Mouse (Mus musculus): ENCODE data around the gene Glt6d1. TPM values are rescaled to one million over a fixed set of nuclear protein-coding genes. Genes with fewer than 3 reads are reported as not detected.
A peak's percentile ranks its signal among the peaks of the same experiment; 100 is the strongest.
"Not testable (repeated sequence)": the region's sequence is repeated elsewhere in the genome, so short reads cannot be mapped to it uniquely, and the experiment has no call there.

Gene Glt6d1
- total RNA-seq (2021) = not detected

- intact Hi-C loops (cut with DNase I); DNase-seq (ENCODE audit: low spot score in 2 of 2): not testable (repeated sequence)
These were observed at the start of gene Glt6d1 for GRCm38 (mm10) chr2:25815748-25816147. Gene Glt6d1, minus strand, starts transcription at chr2:25815848.

GRCm38 (mm10) chr2:25865412-25865811 lies 49.8 kb upstream of the Glt6d1 start:
- peak; percentile 73 to 92 for DNase-seq (ENCODE audit: low spot score in 2 of 2)
- intact Hi-C loops (cut with DNase I) = loop anchor here (1.0 to 10.0 kb wide), 2 partner anchors 48 to 279 kb away; no protein-coding TSS in a partner anchor

- DNase-seq (ENCODE audit: low spot score in 2 of 2) = no peak
- intact Hi-C loops (cut with DNase I) = loop anchor here (10.0 kb wide), 1 partner anchor 281 kb away; no protein-coding TSS in a partner anchor
These were observed 48.6 kb upstream of the Glt6d1 start for GRCm38 (mm10) chr2:25864230-25864629.

GRCm38 (mm10) chr2:25863337-25864131 lies 47.9 kb upstream of the Glt6d1 start, which contains the start of gene Kcnt1:
Gene Kcnt1, plus strand, starts transcription at chr2:25863734.
- peak; percentile 47 to 74 for DNase-seq (ENCODE audit: low spot score in 2 of 2)
- intact Hi-C loops (cut with DNase I) = loop anchor here (1.0 to 10.0 kb wide), 2 partner anchors 120 to 281 kb away; partner anchors contain the start of gene Camsap1

- intact Hi-C loops (cut with DNase I) = loop anchor here (1.0 to 10.0 kb wide), 2 partner anchors 121 to 282 kb away; partner anchors contain the start of gene Camsap1
- DNase-seq (ENCODE audit: low spot score in 2 of 2) = peak; percentile 26 to 72
These were observed 47.1 kb upstream of the Glt6d1 start for GRCm38 (mm10) chr2:25862696-25863270.

- intact Hi-C loops (cut with DNase I) = loop anchor here (10.0 kb wide), 1 partner anchor 283 kb away; no protein-coding TSS in a partner anchor
- DNase-seq (ENCODE audit: low spot score in 2 of 2) = no peak
These were observed 46.4 kb upstream of the Glt6d1 start for GRCm38 (mm10) chr2:25862038-25862437.

GRCm38 (mm10) chr2:25859891-25860290 lies 44.2 kb upstream of the Glt6d1 start:
- intact Hi-C loops (cut with DNase I) = loop anchor here (10.0 kb wide), 1 partner anchor 285 kb away; no protein-coding TSS in a partner anchor
- no peak for DNase-seq (ENCODE audit: low spot score in 2 of 2)

- DNase-seq (ENCODE audit: low spot score in 2 of 2) = no peak
- intact Hi-C loops (cut with DNase I) = no loop called here
These were observed 38.4 kb upstream of the Glt6d1 start for GRCm38 (mm10) chr2:25853998-25854397.

- intact Hi-C loops (cut with DNase I) = no loop called here
- DNase-seq (ENCODE audit: low spot score in 2 of 2) = peak; percentile 73 to 76
These were observed 37.0 kb upstream of the Glt6d1 start for GRCm38 (mm10) chr2:25852626-25853025.

- intact Hi-C loops (cut with DNase I) = loop anchor here (1.0 kb wide), 1 partner anchor 63 kb away; no protein-coding TSS in a partner anchor
- peak in 1 of 2 experiments; percentile 40 for DNase-seq (ENCODE audit: low spot score in 2 of 2)
These were observed 34.7 kb upstream of the Glt6d1 start for GRCm38 (mm10) chr2:25850330-25850729.

- no peak for DNase-seq (ENCODE audit: low spot score in 2 of 2)
These were observed 31.6 kb upstream of the Glt6d1 start, which contains the start of gene Sohlh1 for GRCm38 (mm10) chr2:25847226-25847625. Gene Sohlh1, minus strand, starts transcription at chr2:25847248.

GRCm38 (mm10) chr2:25846516-25846915 lies 30.9 kb upstream of the Glt6d1 start:
- intact Hi-C loops (cut with DNase I) = loop anchor here (10.0 kb wide), 1 partner anchor 158 kb away; no protein-coding TSS in a partner anchor
- DNase-seq (ENCODE audit: low spot score in 2 of 2) = no peak

More at GRCm38 (mm10) chr2:25847226-25847625, 31.6 kb upstream of the Glt6d1 start, which contains the start of gene Sohlh1:
- intact Hi-C loops (cut with DNase I) = loop anchor here (10.0 kb wide), 1 partner anchor 158 kb away; no protein-coding TSS in a partner anchor

GRCm38 (mm10) chr2:25844097-25844496 lies 28.4 kb upstream of the Glt6d1 start:
- intact Hi-C loops (cut with DNase I) = loop anchor here (10.0 kb wide), 1 partner anchor 161 kb away; no protein-coding TSS in a partner anchor
- no peak for DNase-seq (ENCODE audit: low spot score in 2 of 2)

- DNase-seq (ENCODE audit: low spot score in 2 of 2) = peak; percentile 26 to 63
- intact Hi-C loops (cut with DNase I) = loop anchor here (10.0 kb wide), 1 partner anchor 162 kb away; no protein-coding TSS in a partner anchor
These were observed 27.1 kb upstream of the Glt6d1 start for GRCm38 (mm10) chr2:25842758-25843157.

- intact Hi-C loops (cut with DNase I) = loop anchor here (10.0 kb wide), 1 partner anchor 163 kb away; no protein-coding TSS in a partner anchor
- DNase-seq (ENCODE audit: low spot score in 2 of 2) = peak in 1 of 2 experiments; percentile 61
These were observed 26.5 kb upstream of the Glt6d1 start for GRCm38 (mm10) chr2:25842161-25842560.

- intact Hi-C loops (cut with DNase I) = loop anchor here (5.0 kb wide), 2 partner anchors 76 to 306 kb away; no protein-coding TSS in a partner anchor
- DNase-seq (ENCODE audit: low spot score in 2 of 2) = peak; percentile 79 to 84
These were observed 20.6 kb upstream of the Glt6d1 start for GRCm38 (mm10) chr2:25836291-25836690.

- DNase-seq (ENCODE audit: low spot score in 2 of 2) = no peak
- intact Hi-C loops (cut with DNase I) = no loop called here
These were observed 15.1 kb upstream of the Glt6d1 start for GRCm38 (mm10) chr2:25830786-25831185.

GRCm38 (mm10) chr2:25828344-25828947 lies 12.8 kb upstream of the Glt6d1 start:
- DNase-seq (ENCODE audit: low spot score in 2 of 2) = no peak
- intact Hi-C loops (cut with DNase I) = loop anchor here (10.0 kb wide), 2 partner anchors 134 to 456 kb away; no protein-coding TSS in a partner anchor

- intact Hi-C loops (cut with DNase I) = loop anchor here (10.0 kb wide), 2 partner anchors 130 to 460 kb away; no protein-coding TSS in a partner anchor
- no peak for DNase-seq (ENCODE audit: low spot score in 2 of 2)
These were observed 9.1 kb upstream of the Glt6d1 start for GRCm38 (mm10) chr2:25824751-25825150.
